Mouse (Mus musculus) lung, adult 18-20 months (tissue): Measurements from ENCODE around the gene Ankrd28.

Source experiments
- DNase-seq, 2 experiments: peaks; one replicate each; pipeline ENCODE4 v3.0.0; 2022; ENCODE audit warnings: mixed read lengths in 2 of 2

Ankrd28 gene

DNA sequence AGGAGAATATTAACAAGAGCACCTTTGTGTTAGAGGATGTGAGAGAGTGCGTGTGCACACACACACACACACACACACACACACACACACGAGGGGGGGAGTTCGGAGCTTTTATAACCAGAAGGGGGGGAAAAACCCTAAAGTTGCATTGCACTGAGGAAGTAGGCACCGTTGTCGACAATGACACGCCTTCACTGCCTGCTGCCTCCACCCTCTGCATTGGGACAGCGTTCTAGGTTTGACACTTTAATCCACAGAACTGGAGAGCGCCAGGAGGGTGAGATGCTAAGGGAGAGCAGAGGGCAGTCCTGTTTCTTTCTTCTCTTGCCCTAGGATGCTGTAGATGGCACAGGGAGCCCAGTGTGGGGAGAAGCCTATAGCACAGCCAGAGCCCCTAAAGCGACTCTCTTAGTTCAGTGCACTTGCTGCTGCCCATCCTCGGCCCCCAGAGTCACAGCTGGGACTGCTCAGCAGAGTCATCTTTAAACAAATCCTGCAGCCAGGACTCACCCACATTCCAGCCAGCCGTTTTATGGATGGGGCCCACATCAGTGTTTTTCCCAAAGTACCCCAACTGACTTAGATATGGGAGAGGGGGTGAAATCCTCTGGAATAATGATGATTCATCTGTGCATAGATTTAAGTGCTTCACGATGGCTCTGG is 165.4 kb downstream of the Ankrd28 start:
- DNase-seq: no peak

DNA sequence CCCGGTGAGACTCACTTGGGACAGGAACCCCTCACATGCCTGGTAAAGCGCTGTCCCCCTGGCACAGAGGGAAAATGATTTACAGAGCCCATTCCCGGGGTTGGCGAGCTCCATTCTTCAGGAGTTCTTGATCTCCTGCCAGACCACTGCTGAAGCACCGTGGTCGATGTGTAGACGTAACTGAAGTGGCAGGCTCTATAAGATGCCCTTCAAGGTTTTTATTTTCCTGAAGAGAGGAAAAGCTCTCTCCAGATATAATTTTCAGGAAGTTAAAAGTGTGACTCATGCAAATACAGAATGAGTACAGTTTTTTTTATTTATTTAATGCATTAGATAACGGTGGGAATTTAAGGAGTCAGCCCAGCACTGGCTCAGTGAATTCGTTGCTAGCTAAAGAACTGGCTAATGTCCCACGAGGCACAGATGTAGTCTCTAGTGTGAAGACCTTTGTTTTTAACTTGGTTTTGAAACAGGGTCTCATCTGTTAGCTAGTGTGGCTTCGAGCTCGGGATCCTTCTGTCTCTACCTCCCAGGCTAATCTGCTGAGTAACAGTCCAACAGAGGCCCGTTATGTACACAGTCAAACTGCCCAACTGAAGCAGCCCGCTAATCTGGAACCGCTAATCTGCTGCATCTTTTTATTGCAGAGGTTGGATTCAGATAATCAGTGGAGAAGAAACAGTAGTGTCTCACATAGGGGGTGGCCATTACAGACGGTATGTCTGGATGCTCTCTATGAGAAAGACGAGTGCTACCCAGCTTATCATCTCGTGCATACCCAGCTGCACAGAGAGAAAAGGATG is 166.2 kb downstream of the Ankrd28 start:
- no peak for DNase-seq

DNA sequence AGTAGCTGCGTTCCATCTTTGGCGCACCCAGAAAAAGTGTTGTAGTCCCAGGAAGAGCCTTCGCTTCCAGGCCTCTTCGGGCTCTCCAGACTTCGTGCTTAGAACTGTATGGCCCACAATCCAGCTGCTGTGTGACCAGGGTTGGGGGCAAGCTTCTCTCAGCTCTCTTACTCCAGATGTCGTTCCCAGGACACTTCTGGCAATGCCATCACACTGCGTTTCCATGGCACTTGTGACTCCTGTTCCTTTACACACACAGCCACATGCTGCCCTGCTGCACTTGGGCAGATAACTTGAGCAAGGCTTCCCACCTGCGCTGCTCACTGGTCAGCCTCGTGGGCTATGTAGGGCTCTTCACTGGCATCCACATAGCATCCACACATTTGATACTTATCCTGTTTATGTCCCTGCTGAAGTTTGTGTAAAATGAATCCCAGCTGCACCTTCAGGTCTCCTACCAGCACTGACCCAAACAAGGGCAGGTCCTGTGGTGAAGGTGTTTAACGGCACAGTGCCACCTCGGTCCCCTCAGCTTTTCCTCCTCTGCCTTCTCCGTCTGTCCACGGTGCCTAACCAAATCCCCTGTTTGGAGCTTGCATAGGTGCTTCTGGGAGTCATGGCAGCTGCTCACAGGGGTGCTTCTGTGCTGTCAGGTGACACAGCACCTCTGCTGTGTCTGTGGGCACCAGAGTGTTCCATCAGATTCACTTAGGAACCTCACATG is 166.9 kb downstream of the Ankrd28 start:
- no peak for DNase-seq

DNA sequence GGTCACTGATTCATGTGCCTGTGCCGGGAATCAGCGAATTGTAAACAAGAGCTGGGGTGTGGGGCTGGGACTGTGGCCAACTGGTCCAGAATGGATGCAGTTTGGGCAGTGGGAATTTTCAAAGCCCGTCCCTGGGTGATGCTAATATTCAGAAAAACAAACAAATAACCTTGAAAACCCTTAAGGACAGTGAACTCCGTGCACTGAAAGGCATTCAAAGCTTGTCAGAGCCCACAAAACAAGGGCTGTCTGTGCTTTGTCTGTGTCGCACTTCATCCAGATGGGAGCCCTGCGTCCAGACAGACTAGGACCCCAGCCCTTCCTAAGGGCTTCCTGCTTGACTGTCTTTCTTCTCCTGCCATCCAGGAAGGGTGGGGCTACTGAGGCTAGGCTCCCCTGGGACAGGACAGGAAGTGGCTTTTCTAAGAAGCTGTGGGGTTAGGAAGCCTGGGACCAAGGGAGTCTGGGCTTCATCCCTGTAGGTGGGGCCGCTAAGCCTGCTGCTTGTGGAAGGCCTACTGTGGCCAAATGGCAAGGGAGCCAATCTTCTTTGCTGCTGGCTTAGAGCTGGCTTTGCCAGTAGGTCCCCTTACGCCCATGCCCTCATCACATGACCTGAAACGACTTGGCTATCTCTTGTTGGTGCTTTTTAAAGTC is 167.8 kb downstream of the Ankrd28 start:
- peak; percentile 76 to 77 for DNase-seq

DNA sequence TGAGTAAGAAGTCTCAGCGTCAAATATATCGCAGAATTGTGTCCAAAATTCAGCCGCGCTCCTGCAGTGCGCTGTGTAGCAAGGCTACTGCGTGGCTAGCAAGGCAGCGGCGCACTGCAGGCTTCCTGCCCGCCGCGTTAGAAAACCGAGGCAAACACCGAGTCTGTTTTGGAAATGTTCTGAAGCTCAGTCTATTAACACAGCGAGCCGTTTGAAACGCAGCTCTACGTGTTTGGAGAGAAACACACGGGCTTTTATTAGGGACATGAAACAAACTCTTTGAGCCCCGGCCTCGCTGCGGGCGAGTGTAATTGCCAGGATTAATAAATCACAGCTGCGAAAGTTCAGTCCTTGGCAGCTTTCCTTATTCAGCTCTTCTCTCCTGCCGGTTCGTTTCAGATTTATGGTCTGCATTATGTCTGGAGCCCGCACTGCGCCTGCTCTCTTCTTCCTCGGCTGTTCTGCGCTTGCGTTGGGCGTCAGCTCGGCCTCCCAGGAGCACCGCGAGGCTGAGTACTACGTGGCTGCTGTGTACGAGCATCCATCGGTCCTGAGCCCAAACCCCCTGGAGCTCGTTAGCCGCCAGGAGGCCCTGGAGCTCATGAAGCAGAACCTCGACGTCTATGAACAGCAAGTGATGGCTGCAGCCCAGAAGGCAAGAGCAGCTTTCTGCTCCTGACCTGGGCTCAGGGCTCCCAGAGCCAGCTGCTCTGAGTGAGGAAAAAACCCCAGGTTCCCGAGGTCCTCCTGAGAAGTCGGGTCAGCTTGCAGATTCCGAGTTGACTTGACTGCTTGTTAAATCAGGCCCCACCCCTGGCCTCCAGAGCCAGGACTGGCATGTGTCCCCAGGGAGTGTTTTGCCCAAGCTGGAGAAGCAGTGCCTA is 168.5 kb downstream of the Ankrd28 start:
- peak; percentile 88 to 90 for DNase-seq

DNA sequence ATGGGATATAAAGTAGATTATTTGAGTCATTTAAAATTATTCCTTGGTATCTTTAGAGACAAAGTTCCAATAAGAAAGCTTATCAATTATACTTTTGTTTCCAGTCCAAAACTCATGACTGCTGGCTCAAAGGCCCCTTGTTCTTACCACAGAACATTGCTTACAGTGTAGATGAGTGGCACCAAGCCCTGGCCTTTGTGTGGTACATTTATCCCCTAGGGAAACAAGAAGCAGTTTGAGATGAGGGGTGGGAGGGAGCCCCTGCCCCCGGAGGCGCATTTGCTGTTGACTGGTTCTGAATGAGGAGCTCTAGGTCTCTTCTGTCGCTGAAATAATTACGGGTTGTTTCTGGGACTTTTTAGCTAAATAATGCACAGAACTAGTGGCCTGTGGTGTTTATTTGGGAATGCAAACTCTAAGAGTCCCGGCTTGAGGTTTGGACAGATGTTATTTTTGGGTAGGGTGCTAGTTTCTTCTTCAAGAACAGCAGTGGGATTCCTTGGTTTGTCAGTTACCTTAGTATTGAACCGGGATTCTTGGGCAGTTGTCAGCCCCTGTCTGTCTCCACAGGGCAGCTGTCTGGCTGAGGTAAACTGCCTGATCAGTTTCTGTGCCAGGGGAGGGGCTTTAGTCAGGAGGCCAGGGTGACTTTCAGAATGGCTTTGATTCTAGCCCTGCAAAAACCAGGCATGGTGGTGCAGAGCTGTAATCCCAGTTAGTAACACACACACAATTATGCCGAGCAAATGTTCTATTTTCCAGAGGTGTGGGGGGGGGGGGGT is 169.9 kb downstream of the Ankrd28 start:
- no peak for DNase-seq

DNA sequence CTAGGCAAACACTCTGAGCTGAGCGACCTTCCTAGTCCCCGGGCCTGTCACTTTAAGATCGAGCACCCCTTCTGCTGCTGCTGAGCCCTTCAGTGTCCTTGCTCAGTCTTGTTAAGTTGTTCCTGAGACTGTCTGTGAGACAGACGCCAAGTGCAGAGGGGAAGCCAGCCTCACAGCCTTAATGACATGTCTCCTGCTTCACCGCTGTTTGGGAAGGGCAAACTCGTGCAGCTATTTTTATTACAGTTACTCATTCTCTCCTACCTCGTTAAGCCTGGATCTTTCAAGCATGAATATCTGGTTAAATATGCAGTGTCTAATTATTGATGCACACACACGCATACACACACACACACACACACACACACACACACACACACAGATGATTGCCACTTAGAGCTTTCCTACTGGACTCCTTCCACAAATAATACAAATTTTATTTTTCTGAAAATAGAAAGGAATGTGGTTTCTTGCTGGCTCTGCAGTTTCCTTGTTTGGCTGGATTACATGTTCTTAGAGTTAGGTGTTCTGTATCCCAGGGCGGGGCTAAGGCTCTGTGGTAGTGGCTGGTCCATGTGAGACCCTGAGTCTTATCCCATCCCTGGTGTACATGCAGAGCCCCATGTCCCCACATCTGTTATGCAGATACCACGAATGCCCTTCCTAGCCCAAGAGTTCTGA is 170.8 kb downstream of the Ankrd28 start:
- no peak for DNase-seq

DNA sequence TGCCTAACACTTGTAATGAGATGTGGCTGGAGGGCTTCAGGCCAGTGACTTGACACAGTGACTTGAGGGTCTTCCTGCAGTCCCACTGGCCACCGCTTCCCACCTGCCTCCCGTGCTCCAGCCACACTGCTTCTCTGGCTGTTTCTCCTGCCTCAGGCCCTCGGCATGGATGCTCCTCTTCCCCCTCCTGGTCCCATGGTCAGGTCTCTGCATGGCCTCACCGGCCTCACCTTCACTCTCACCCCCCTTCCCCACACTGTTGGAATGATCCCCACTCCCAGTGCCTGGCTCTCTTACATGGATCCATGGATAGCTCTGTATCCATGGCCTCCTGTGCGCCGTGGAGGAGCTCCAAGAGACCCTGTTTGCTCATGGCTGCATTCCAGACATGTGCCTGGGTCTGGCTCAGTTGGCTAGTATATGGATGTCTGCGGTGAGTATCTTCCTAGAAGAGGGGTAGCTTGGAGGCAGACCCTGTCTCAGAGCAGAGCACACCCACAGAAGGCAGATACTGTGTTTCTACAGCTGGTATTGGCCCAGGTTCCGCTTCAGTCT is 172.2 kb downstream of the Ankrd28 start:
- DNase-seq: no peak

DNA sequence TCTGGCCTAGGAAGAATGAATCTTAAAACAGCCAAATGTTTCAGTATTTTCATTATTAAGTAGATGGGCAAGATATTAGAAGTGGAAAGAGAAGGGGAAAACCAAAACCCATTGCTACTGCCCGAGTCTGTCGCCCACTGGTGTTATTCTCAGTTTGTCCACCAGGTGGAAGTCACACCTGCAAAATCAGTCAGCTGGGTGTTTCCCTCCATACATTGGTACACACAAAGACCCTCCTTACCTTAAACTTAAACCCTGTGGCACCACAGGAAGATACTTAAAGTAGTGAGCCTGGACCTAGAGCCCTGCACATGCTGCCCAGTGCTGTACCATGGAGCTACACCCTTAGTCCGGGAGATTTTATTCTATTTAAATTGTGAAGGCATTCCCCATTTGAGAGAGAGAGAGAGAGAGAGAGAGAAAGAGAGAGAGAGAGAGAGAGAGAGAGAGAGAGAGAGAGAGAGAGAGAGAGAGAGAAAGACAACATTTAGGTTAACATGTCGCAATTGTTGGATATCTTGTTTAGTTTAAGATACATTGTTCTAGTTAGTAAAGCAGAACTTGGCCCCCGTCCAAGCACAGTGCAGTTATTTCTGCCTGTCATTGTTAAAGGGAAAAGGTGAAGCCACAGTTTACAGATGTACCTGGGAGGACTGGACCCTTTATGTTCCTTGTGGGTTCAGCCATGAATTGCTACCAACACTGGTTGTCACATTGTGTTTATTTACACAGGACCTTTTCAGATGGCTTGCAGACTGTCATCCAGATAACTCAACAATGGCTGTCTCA is 173.4 kb downstream of the Ankrd28 start:
- DNase-seq: peak; percentile 54 to 67

DNA sequence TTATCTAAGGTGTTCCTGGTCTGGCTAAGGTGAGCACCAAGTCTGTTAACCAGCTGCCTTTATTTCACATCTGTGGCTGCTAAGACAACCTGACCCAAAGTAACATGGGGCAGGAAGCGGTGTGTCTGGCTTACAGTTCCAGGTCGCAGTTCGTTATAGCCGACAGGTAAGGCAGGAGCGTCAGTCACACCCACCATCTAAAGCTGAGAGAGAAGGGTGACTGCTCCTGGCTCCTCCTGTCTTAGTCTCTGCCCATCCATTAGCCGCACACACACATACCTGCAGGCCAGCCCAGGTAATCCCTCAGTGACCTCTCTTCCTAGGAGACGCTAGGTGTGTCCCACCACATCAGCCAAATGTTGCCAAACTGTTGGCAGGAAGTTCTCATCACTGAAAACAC is 174.1 kb downstream of the Ankrd28 start:
- no peak for DNase-seq

DNA sequence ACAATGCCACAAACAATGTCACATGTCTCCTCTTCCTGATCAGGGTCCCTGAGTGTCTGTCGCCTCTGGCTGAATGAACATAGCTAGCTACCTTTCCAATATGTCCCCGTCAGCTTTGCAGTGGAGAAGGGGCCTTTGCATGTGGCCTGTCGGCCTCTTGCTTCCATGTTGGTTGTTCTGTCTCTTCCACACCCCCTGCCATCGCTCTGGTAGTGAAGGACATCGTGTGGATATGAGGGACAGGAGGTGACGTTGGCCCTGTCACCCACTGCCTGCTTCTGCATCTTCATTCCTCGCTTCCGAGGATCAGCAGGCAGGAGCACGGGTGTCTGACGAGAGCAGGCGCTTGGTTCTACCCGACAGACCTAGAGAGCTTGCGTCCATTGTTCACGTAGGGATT is 175.0 kb downstream of the Ankrd28 start:
- no peak for DNase-seq

DNA sequence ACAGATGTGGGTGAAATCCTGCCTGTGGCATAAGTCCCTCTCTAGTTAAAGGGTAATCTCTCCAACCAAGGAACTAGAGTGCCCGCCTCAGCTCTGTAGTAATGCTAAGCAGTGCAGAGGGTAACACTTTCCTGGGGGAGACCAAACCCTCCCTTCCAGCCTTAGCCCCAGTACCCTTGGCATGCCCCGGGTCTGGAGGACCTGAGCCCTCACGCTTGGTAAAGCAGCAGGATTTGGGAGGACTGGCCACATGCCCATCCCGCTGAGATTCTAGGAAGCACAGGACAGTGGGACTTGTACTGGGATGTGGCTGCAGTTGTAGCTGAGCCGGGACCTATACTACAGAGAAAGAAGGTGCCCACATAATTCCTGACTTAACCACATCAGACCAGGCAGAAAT is 175.6 kb downstream of the Ankrd28 start:
- DNase-seq: no peak

DNA sequence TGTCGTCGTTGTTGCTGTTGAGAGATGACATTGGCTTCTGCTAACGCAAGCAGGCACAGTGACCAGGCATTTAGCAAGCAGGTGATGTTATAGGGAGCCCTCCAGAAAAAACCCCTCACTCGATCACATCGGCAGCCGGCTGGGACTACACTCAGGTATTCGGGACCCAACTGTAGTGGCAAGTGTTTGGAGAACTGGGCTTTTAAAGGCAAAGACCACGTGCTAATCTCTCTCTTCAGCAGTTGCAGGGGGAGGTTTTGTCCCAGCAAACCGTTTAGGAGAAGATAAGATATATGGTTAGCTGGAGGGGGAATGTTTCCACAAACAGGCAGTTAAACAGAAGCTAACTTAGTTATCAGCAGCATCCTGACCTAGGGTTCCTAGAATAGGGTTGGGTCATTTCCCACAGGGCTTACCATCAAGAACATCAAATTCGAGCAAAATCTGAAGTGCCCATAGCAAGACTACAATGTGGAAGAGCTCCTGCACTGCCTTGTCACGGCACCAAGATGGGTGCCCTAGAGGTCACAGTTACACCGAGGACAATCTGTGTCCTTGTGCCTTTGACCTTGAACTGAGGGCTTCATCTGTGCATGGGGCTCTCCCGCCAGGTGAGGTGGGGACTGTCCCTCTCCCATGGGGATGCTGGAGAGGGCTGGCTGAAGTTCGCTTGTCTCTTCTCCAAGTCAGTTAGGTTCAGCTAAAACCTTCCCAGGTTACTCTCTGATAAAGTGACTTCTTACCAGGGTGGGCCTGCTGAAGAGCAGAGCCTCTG is 177.2 kb downstream of the Ankrd28 start:
- no peak for DNase-seq

DNA sequence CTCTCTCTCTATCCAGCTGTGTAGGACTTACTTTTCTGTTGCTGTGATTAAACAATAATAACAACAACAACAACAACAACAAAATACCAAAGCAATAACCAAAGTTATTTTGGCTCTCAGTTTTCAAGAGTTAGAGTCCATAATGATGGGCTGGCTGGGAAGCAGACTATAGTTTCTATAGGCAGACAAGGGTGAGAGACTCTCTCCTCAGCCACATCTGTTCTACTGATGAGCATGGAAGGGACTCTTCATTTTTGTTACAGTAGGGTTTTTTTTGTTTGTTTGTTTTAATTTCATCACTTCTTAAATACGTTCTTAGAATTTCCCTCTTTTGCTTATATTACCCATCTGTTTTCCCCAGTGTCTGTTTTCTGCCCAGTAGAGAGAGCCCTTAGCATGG is 177.8 kb downstream of the Ankrd28 start:
- no peak for DNase-seq

DNA sequence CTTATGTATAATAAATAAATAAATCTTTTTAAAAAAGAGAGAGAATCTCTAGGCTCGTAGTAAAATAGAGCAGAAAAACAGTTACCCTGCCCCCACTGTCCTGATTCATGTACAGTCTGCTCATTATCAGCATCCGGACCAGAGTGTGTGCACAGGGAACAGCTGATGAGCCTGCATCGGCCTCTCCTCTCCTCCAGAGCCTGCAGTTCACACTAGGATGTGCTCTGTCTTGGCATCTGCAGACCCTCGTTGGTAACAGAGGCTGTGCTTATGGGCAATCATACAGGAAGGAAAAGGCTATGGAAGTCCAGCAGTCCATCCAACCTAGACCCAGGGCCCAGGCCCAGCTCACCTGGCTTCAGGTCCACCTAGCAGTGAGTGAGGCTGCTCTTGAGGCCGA is 178.3 kb downstream of the Ankrd28 start:
- no peak for DNase-seq

DNA sequence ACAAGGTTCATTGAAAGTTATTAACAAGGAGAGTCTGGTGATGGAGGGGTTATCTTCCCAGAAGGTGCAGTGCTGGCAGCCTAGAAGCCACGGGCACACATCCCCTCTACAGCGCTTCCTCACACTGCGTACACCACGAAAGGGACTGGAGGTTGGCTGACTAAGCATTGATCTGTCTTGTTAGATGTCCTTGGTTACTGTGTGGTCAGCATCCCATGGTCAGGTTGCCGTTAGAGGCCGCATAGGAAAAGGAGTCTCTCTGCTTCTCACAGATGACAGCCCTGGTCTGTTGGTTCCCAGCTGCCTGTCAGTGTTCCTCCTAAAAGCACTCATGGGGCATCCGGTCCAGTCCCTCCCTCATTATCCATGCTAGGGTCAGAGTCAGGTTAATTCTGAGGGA is 179.2 kb downstream of the Ankrd28 start:
- DNase-seq: no peak

DNA sequence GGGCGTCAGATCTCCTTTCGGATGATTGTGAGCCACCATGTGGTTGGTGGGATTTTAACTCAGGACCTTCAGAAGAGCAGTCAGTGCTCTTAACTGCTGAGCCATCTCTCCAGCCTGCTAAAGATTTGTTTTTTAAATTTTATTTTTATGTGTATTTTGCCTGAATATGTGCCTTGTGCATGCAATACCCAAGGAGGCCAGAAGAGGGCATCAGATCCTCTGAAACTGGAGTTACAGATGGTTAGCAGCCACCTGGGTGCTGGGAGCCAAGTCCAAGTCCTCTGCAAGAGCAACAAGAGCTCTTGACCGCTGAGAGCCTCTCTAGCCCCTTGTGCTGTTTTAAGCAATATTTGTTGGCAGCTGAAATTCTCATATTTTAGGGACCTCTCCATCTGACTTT is 180.1 kb downstream of the Ankrd28 start:
- no peak for DNase-seq
